Mouse (Mus musculus): ENCODE data around the gene Thbs3.

Gene Thbs3

DNA sequence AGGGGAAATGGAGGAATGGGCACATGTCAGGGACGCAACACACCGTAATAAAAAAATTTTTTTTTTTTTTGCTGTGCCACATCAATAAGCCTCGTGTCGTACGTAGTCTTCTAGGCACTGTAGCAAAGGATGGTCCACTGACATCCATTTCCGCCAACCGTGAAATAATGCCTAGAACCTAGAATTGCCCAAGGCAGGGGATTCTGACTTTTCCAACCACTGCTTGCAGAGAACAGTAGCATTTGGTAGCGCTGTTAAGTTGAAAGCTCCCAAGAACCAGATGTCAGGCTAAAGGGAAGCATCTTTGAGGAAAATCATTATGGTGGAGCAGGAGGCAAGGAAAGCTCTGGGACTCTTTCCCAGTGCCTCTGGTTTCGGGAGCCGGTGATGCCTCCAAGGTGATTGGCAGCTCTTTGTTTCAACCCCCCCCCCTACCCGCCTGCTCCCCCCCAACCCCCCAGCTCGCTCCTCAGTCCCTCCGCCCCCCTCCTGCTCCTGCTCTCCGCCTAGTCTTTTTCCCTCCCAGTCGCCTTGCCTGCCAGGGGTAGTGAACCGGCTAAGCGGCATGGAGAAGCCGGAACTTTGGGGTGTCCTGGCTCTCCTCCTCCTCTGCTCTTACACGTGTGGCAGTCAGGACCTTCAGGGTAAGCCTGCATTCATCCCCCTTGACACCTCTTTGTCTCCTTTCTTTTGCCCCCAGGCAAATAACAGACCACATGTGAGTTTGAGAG lies at the start of gene Thbs3:
Gene Thbs3 (plus strand): TSS at position 500 of the 731 bp plus-strand sequence.
- peak; percentile 68 for DNase-seq (ENCODE audit: extremely low spot score)

DNA sequence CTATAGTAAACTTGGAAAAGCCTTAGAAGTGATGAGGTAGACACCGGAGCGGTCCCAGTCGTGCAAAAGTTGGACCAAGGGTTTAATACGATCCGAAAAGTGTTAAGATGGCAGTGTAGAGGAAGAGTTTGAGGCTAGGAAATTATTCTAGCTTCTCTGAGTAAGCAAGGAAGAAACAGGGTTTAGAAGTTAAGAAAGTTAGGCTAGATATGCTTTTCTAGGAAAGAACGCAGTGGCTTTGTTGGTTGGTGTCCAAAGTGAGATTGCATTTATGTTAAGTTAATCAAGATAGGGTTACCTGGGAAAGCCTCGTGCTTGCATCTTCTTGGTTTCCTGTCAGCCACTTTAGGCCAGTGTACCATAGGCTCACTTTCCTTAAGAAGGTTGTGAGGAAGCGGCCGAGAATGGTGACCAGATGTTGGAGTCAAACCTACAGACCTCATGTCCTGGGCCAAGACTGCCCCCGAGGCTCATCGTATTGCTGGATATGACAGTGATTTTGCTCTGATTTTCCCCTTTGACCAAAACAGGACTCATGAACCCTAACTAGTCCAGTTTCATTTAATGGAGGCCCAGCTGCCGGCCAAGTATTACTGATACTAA lies 49.6 kb upstream of the Thbs3 start:
- DNase-seq (ENCODE audit: extremely low spot score), result no peak

GRCm38 (mm10) chr3:89166945-89167344 lies 48.0 kb upstream of the Thbs3 start:
- no peak for DNase-seq (ENCODE audit: extremely low spot score)

- DNase-seq (ENCODE audit: extremely low spot score), result no peak
Measured at GRCm38 (mm10) chr3:89174844-89175243, 40.1 kb upstream of the Thbs3 start.

DNA sequence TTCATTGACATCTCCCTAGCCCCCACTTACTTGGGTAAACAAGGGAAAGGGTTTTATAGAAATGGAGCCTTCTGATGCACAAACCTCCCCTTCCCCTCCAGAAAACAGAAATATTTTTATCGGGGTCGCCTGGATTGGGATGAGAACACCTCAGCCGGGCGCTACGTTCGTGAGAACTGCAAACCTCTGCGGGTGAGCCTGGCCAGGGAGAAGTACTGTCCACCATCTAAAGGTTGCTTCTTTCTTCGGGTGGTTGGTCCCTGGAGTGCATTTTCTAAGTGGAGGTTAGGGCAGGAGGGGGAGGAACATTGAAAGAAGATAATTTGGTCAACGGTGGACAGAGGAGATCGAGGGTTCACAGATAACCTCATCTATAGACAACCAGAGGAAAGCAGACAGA lies 39.4 kb upstream of the Thbs3 start:
- no peak for DNase-seq (ENCODE audit: extremely low spot score)

DNA sequence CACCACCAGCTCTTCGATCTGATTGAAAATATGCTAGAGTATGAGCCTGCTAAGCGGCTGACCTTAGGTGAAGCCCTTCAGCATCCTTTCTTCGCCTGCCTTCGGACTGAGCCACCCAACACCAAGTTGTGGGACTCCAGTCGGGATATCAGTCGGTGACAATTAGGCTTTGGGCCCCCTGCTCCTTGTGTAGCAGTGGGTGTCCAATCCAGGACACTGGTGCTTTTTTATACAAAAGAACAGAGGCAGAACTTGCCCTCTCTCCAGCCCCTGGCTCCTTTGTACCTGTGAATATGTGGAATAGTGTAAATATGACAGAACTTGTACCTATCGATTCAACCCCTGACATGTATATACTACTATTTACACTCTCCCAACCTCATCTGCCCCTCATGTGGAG lies 38.6 kb upstream of the Thbs3 start:
- DNase-seq (ENCODE audit: extremely low spot score), result no peak

DNA sequence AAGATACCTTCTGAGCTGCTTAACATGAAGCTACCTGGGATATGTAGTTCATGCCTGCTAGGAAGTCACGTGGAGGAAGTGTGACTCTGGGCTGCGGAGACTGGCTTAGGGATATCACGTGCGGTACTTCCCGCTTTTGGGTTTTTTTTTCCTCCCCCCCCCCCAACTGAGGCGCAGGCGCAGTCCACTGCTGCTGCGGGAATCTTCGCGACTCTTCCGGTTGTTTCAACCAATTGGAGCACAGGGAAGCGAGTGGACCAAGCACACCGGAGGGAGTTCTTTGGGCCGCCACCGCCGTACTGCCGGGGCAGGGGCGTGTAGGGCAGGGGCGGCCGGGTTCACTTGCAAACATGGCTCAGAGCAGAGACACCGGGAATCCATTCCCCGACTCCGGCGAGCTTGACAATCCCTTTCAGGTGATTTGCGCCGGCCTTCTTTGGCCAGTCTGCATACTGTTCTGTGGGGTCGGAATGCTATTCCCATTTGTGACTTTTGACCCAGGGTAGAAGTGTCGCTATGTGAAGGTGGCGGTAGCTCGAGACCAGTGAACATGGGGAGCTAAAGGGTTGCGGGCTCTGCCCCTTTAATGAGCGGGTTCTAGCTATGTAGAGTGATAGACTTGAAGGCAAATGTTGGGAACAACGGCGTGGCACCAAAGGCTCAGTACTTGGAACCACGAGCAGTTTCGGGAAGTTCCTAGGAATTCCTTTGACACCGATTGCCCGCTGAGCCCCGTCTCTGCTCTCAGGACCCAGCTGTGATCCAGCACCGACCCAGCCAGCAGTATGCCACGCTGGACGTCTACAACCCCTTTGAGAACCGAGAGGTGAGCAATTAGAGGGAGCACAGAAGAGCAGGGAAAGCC lies 37.5 kb upstream of the Thbs3 start, which contains the start of gene Scamp3:
Gene Scamp3 (plus strand): TSS at position 232 of the 865 bp plus-strand sequence.
- DNase-seq (ENCODE audit: extremely low spot score), result peak; percentile 95

- no peak for DNase-seq (ENCODE audit: extremely low spot score)
Measured at GRCm38 (mm10) chr3:89178107-89178385, 36.9 kb upstream of the Thbs3 start.

GRCm38 (mm10) chr3:89179056-89179455 lies 35.9 kb upstream of the Thbs3 start:
- DNase-seq (ENCODE audit: extremely low spot score), result no peak

- DNase-seq (ENCODE audit: extremely low spot score), result no peak
Measured at GRCm38 (mm10) chr3:89181749-89182500, 33.1 kb upstream of the Thbs3 start.

GRCm38 (mm10) chr3:89182531-89183057 lies 32.4 kb upstream of the Thbs3 start:
- no peak for DNase-seq (ENCODE audit: extremely low spot score)

DNA sequence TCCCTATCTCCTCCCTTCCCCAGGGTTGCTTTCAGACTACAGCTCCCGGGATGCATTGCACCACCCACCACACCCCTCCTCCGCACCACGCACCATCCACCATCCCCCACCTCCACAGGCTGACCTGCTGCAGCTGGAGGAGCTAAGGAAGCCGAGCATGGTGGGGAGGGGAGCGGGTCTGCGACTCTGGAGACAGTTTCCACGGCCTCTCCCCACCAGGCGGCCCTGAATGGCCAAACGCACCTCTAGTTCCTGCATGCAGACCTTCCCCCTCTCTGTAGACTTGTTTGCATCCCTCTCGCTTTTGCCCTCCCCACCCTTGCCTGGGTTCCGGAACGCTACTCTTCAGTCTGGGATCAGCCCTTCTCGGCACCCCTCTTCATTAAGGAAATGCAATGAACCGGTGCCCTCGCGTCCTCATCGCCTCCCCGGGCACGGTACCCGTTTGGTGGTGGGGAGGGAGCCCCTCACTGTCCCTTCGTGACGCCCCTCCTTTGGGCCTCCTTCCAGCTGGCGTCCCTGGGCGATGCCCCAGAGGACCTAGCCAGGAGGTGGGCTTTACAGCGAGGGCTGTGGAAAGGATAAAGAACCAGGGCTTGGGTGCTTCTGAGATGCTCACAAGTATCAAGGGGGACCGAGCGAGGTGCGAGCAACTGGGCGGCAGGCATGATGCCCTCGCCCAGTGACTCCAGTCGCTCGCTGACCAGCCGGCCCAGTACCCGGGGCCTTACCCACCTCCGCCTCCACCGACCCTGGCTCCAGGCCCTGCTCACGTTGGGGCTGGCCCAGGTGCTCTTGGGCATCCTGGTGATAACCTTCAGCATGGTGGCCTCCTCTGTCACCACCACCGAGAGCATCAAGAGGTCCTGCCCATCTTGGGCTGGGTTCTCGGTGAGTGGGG lies 31.7 kb upstream of the Thbs3 start, which contains the start of gene Fam189b:
Gene Fam189b (plus strand): TSS at position 86 of the 901 bp plus-strand sequence.
- peak; percentile 93 for DNase-seq (ENCODE audit: extremely low spot score)

- no peak for DNase-seq (ENCODE audit: extremely low spot score)
Measured at GRCm38 (mm10) chr3:89183959-89184315, 31.0 kb upstream of the Thbs3 start.

GRCm38 (mm10) chr3:89187197-89187596 lies 27.8 kb upstream of the Thbs3 start:
- no peak for DNase-seq (ENCODE audit: extremely low spot score)

DNA sequence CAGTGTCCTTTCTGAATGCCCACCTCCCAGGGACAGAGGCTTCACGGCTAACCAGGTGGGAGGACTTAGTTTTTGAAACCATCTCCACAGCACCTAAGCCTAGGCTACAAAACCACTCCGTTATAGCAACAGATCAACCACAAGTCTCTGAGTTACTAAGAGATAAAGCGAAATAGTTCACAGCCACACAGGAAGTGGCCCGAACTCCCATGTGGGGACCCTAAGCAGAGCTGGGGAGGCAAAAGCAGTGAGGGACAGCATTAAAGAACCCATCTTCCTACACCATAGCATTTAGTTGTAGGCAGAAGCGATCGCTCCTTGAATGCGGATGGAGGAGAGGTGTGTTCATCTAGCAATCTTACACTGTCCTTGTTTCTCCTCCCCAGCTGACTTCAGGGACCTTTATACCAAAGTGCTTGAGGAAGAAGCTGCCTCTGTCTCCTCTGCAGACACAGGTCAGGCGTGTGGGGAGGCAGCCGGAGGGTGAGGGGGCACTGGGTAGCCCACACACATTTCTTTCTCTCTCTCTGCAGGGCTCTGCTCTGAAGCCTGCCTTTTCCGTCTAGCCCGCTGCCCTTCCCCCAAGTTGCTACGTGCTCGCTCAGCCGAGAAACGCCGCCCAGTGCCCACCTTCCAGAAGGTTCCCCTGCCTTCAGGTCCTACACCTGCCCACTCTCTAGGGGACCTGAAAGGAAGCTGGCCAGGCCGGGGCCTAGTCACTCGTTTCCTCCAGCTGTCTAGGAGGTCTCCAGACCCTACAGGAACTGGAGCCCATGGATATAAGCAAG lies 27.1 kb upstream of the Thbs3 start:
- no peak for DNase-seq (ENCODE audit: extremely low spot score)

GRCm38 (mm10) chr3:89188478-89188875 lies 26.5 kb upstream of the Thbs3 start:
- DNase-seq (ENCODE audit: extremely low spot score), result no peak

DNA sequence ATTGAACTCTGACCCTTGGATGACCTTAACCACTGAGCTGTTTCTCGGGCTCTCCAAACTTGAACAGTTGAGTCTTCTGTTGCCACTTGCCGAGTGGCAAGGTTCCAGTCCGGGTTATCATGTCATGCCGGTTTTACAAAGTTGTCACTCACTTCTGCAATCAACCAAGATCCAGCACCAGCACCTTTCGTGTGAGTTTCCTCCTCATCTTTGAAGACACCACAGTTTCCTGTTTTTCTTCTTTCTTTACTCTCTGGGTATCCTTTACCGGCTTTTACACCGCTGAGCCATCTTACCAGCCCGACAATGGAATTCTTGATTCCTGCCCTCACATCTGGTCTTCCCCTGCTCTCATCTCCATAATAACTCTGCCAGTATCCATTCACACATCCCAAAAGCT lies 24.5 kb upstream of the Thbs3 start:
- no peak for DNase-seq (ENCODE audit: extremely low spot score)

- no peak for DNase-seq (ENCODE audit: extremely low spot score)
Measured at GRCm38 (mm10) chr3:89193351-89193750, 21.6 kb upstream of the Thbs3 start.

DNA sequence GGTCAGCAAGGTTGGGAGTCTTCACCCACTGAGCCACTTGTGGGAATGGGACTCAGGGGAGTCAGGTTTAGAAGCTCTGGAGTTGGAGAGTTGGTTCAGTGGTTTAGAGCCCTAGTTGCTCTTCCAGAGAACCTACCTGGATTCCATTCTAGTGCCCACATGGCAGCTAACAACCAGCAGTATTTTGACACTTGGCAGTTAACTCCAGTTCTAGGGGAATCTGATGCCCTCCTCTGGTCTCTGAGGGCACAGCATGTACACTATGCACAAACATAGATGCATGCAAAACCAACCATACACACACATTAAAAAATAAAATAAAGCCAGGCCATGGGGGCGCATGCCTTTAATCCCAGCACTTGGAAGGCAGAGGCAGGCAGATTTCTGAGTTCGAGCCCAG lies 21.1 kb upstream of the Thbs3 start:
- DNase-seq (ENCODE audit: extremely low spot score), result no peak
